17 mouse cellular contexts compared by ENCODE assay signal in the genomic region with DNA sequence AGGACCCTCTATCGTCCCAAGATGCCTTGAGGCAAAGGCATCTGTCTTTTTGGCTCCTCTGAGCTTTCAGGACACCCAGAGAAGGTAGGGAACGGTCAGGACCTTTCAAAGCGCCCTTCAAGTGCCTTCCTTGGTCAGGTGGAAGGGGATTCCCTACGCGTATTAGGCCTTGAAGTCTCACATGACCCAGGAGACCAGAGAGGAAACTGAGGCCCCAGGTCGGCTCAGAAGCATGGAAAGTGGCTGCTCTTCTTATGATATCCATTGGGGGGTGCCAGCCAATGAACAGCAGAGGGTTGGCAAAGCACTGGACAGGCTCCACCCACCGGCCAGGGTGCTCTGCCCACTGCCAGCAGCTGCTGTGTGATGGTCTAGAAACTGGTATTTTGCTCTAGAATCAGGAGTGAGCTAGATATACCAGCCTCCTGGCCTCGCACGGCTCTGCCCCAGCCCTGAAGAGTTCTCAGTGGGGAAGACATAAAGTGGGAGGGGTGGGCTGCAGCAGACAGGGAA. TPM values are rescaled to one million over a fixed set of nuclear protein-coding genes. Genes with fewer than 3 reads are reported as not detected.
"Had no signal": no experiment of that assay in that cellular context is flagged by ENCODE, and none has a peak within 500 bp of the region (broad histone marks: within the 10 kb centered on the region; RNA-seq: fewer than 3 reads in every experiment).

No protein-coding gene starts in this region.

- H3K36me3 ChIP-seq: limb, embryonic 15.5 days; neural tube, embryonic 13.5 days had no signal

- H3K4me1 ChIP-seq: limb, embryonic 15.5 days; neural tube, embryonic 13.5 days had no signal

- H3K9me3 ChIP-seq: limb, embryonic 15.5 days; liver, embryonic 15.5 days; neural tube, embryonic 13.5 days had no signal

- DNase-seq: kidney, adult 9 months; kidney, postnatal 4 days; lung, embryonic 14.5 days; lung, postnatal 10 days; lung, postnatal 4 days; retina, postnatal 1 day; right cerebral cortex, postnatal 4 days; thymus, postnatal 14 days had no signal

- H3K27ac ChIP-seq: kidney, postnatal 0 days; left cerebral cortex, adult 2 months; limb, embryonic 15.5 days; liver, embryonic 15.5 days; neural tube, embryonic 13.5 days had no signal

- H3K4me3 ChIP-seq: left cerebral cortex, adult 2 months; limb, embryonic 15.5 days; liver, embryonic 15.5 days; neural tube, embryonic 13.5 days had no signal

- H3K27me3 ChIP-seq: liver, embryonic 15.5 days; neural tube, embryonic 13.5 days had no signal

- ATAC-seq: intestine, postnatal 0 days; midbrain, embryonic 16.5 days had no signal

- H3K9ac ChIP-seq: limb, embryonic 15.5 days; liver, embryonic 15.5 days; lung, embryonic 14.5 days; neural tube, embryonic 13.5 days had no signal

- H3K4me2 ChIP-seq: limb, embryonic 15.5 days; liver, embryonic 15.5 days; lung, embryonic 14.5 days; midbrain, embryonic 11.5 days; neural tube, embryonic 13.5 days had no signal

RNA-seq across cellular contexts. Expression of gene Sstr3, which starts 23.2 kb away (rescaled TPM):
- polyA plus RNA-seq: limb, embryonic 11.5 days; liver, embryonic 15.5 days; midbrain, embryonic 11.5 days had no signal
